Mouse (Mus musculus): ENCODE measurements at regions not wholly inside any gene's neighbourhood (a gene's known extent, or its start where the extent isn't known, plus 50 kb on each side); places are given as distances from the start of the nearest gene placed in this dataset.

- Histone ChIP-seq H3K27me3 (no peaks in the 10 kb centered on the region), H3K9ac (no peak overlapping the region), H3K9me3 (replicated peaks) (no peaks in the 10 kb centered on the region), H3K4me2 (no peak overlapping the region), H3K36me3 (replicated peaks) (no peaks in the 10 kb centered on the region), H3K4me1 (replicated peaks) (no peaks in the 10 kb centered on the region), H3K27ac (replicated peaks) (no peak overlapping the region), H3K4me3 (replicated peaks) (no peak overlapping the region)
- 42% methylated on average over 5 of the region's 5 CpGs for WGBS (ENCODE audit: insufficient replicate concordance)
- ATAC-seq (ENCODE audit: insufficient read depth), result 0 out of 2 replicates have a peak, but pooled peaks have one; percentile 25
Observed at GRCm38 (mm10) chr10:3630763-3631223, 90.8 kb downstream of the Iyd start.

DNA sequence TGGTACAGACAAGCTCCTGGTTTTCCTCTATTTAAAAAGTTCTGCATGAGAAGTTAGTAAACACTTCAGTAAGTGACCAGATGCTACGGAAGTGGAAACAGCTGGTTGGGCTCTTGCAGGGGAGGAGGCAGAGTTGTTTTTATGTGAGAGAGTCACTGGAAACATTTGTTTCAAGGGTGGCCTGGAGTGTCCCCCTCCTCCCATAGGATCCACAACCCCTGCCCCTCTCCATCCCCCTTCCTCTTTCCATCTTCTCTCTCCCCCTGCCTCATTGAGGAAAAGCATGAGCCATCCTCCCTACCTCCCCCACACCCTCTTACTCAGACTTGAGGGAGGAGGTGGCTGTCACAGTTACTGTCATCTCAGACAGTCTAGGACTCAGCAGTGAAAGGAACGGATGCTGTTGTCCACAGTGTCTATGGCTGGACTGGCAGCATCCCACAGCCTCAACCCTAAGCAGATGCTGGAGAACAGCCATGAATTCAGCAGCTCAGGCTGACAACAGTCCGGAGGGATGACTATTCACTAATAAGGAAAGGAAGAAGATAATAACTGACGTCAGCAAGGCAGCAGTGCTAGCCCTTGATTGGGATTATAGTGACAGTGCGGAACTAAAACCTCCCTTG lies 93.9 kb downstream of the Iyd start:
- H3K4me3 ChIP-seq (replicated peaks), result no peak overlapping the region
- H3K36me3 ChIP-seq (replicated peaks), result no peaks in the 10 kb centered on the region
- peak overlapping the region; percentile 43; the same call in 1 of the 2 replicates for H3K27ac ChIP-seq (replicated peaks)
- H3K4me1 ChIP-seq (replicated peaks), result no peaks in the 10 kb centered on the region
- WGBS (ENCODE audit: insufficient replicate concordance), result 22% methylated on average over 5 of the region's 5 CpGs
- H3K9ac ChIP-seq, result no peak overlapping the region
- no peaks in the 10 kb centered on the region for H3K27me3 ChIP-seq
- ATAC-seq (ENCODE audit: insufficient read depth), result no peak
- no peak overlapping the region for H3K4me2 ChIP-seq
- no peaks in the 10 kb centered on the region for H3K9me3 ChIP-seq (replicated peaks)

- no peak overlapping the region for H3K27ac ChIP-seq (replicated peaks)
- H3K4me1 ChIP-seq (replicated peaks), result no peaks in the 10 kb centered on the region; the same call in 1 of the 2 replicates
- H3K4me2 ChIP-seq, result no peak overlapping the region
- no peak for ATAC-seq (ENCODE audit: insufficient read depth)
- no peaks in the 10 kb centered on the region for H3K36me3 ChIP-seq (replicated peaks)
- 42% methylated on average over 5 of the region's 5 CpGs for WGBS (ENCODE audit: insufficient replicate concordance)
- no peaks in the 10 kb centered on the region for H3K9me3 ChIP-seq (replicated peaks)
- no peak overlapping the region for H3K4me3 ChIP-seq (replicated peaks)
- H3K9ac ChIP-seq, result no peak overlapping the region
- H3K27me3 ChIP-seq, result no peaks in the 10 kb centered on the region
Observed at GRCm38 (mm10) chr10:3644111-3644510, 96.1 kb upstream of the Plekhg1 start.

GRCm38 (mm10) chr10:3645030-3645429 lies 95.1 kb upstream of the Plekhg1 start:
- 46% methylated on average over 5 of the region's 5 CpGs for WGBS (ENCODE audit: insufficient replicate concordance)
- Histone ChIP-seq H3K27me3 (no peaks in the 10 kb centered on the region), H3K9me3 (replicated peaks) (no peaks in the 10 kb centered on the region), H3K9ac (no peak overlapping the region), H3K4me1 (replicated peaks) (no peaks in the 10 kb centered on the region; the same call in 1 of the 2 replicates), H3K4me3 (replicated peaks) (no peak overlapping the region), H3K36me3 (replicated peaks) (no peaks in the 10 kb centered on the region), H3K27ac (replicated peaks) (no peak overlapping the region), H3K4me2 (no peak overlapping the region)
- ATAC-seq (ENCODE audit: insufficient read depth), result no peak

- no peak for ATAC-seq (ENCODE audit: insufficient read depth)
- WGBS (ENCODE audit: insufficient replicate concordance), result 37% methylated on average over 6 of the region's 6 CpGs
- Histone ChIP-seq H3K36me3 (replicated peaks) (no peaks in the 10 kb centered on the region), H3K27ac (replicated peaks) (no peak overlapping the region), H3K4me3 (replicated peaks) (no peak overlapping the region), H3K4me1 (replicated peaks) (no peaks in the 10 kb centered on the region; the same call in 1 of the 2 replicates), H3K9me3 (replicated peaks) (no peaks in the 10 kb centered on the region), H3K9ac (no peak overlapping the region), H3K4me2 (no peak overlapping the region), H3K27me3 (no peaks in the 10 kb centered on the region)
Observed at GRCm38 (mm10) chr10:3646151-3646910, 93.8 kb upstream of the Plekhg1 start.

GRCm38 (mm10) chr10:3647811-3648731 lies 92.1 kb upstream of the Plekhg1 start:
- Histone ChIP-seq H3K9me3 (replicated peaks) (no peaks in the 10 kb centered on the region), H3K4me1 (replicated peaks) (no peaks in the 10 kb centered on the region; the same call in 1 of the 2 replicates), H3K9ac (no peak overlapping the region), H3K4me2 (no peak overlapping the region), H3K27ac (replicated peaks) (no peak overlapping the region), H3K36me3 (replicated peaks) (no peaks in the 10 kb centered on the region), H3K27me3 (no peaks in the 10 kb centered on the region), H3K4me3 (replicated peaks) (no peak overlapping the region)
- no peak for ATAC-seq (ENCODE audit: insufficient read depth)
- WGBS (ENCODE audit: insufficient replicate concordance), result 38% methylated on average over 7 of the region's 7 CpGs

DNA sequence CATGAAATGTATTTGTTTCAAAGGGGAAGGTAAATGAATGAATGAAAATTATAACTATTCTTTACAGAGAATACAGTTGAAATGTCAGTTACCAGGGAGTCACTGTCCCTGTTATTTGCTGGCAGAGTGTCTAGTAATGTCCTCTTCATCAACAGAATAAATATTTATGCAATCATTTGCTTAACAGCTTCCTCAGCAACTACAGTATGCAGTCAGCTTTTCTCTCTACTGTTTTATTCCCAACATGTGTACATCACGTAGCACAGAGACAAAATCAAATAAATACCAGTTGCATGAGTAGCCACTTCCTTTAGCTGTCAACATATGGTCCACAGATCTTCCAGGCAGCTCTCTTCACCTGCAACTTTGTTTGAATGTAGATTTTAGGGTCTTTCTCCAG lies 90.2 kb upstream of the Plekhg1 start:
- WGBS (ENCODE audit: insufficient replicate concordance), result 37% methylated on average over 1 of the region's 1 CpGs
- H3K36me3 ChIP-seq (replicated peaks), result no peaks in the 10 kb centered on the region
- H3K4me1 ChIP-seq (replicated peaks), result no peaks in the 10 kb centered on the region; the same call in 1 of the 2 replicates
- no peak overlapping the region for H3K27ac ChIP-seq (replicated peaks)
- no peak for ATAC-seq (ENCODE audit: insufficient read depth)
- H3K4me2 ChIP-seq, result no peak overlapping the region
- H3K9me3 ChIP-seq (replicated peaks), result no peaks in the 10 kb centered on the region
- H3K4me3 ChIP-seq (replicated peaks), result no peak overlapping the region
- no peak overlapping the region for H3K9ac ChIP-seq
- H3K27me3 ChIP-seq, result no peaks in the 10 kb centered on the region

GRCm38 (mm10) chr10:3650561-3650960 lies 89.6 kb upstream of the Plekhg1 start:
- H3K4me1 ChIP-seq (replicated peaks), result no peaks in the 10 kb centered on the region; the same call in 1 of the 2 replicates
- no peak overlapping the region for H3K27ac ChIP-seq (replicated peaks)
- no peak for ATAC-seq (ENCODE audit: insufficient read depth)
- no peak overlapping the region for H3K9ac ChIP-seq
- WGBS (ENCODE audit: insufficient replicate concordance), result 52% methylated on average over 6 of the region's 6 CpGs
- H3K4me2 ChIP-seq, result no peak overlapping the region
- no peaks in the 10 kb centered on the region for H3K9me3 ChIP-seq (replicated peaks)
- H3K27me3 ChIP-seq, result no peaks in the 10 kb centered on the region
- no peak overlapping the region for H3K4me3 ChIP-seq (replicated peaks)
- H3K36me3 ChIP-seq (replicated peaks), result no peaks in the 10 kb centered on the region

GRCm38 (mm10) chr10:3652522-3652921 lies 87.6 kb upstream of the Plekhg1 start:
- no peak overlapping the region for H3K4me2 ChIP-seq
- no peak overlapping the region for H3K4me3 ChIP-seq (replicated peaks)
- H3K36me3 ChIP-seq (replicated peaks), result no peaks in the 10 kb centered on the region
- whole genome bisulfite sequencing (ENCODE audit: insufficient replicate concordance), result 66% methylated on average over 3 of the region's 3 CpGs
- H3K27ac ChIP-seq (replicated peaks), result no peak overlapping the region
- no peaks in the 10 kb centered on the region for H3K9me3 ChIP-seq (replicated peaks)
- no peaks in the 10 kb centered on the region; the same call in 1 of the 2 replicates for H3K4me1 ChIP-seq (replicated peaks)
- H3K9ac ChIP-seq, result no peak overlapping the region
- H3K27me3 ChIP-seq, result no peaks in the 10 kb centered on the region
- ATAC-seq (ENCODE audit: insufficient read depth), result no peak

GRCm38 (mm10) chr10:3656081-3656480 lies 84.1 kb upstream of the Plekhg1 start:
- no peak overlapping the region for H3K27ac ChIP-seq (replicated peaks)
- no peaks in the 10 kb centered on the region for H3K9me3 ChIP-seq (replicated peaks)
- no peaks in the 10 kb centered on the region for H3K36me3 ChIP-seq (replicated peaks)
- H3K4me1 ChIP-seq (replicated peaks), result no peaks in the 10 kb centered on the region
- ATAC-seq (ENCODE audit: insufficient read depth), result no peak
- no peak overlapping the region for H3K4me2 ChIP-seq
- H3K4me3 ChIP-seq (replicated peaks), result no peak overlapping the region
- H3K27me3 ChIP-seq, result no peaks in the 10 kb centered on the region
- 55% methylated on average over 3 of the region's 3 CpGs for WGBS (ENCODE audit: insufficient replicate concordance)
- no peak overlapping the region for H3K9ac ChIP-seq

DNA sequence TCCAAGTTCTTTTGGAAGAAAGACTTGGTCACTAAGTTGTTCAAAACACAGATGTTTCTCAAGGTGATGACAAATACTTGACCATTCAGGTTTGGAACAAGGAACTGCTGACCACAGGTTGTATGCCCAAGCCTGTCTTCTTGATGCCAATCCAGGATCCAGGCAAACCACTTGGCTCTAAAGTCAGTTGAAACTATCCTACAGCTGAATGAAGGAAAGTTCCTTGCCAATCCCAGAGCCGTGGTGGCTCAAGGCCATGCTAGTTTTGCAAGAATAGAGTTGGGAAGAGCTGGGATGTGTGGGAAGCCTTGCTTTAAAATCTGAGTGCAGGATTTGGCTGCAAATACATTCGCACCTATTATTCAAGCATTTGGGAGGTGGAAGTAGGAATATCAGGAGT lies 78.0 kb upstream of the Plekhg1 start:
- Histone ChIP-seq H3K9me3 (replicated peaks) (no peaks in the 10 kb centered on the region), H3K27me3 (no peaks in the 10 kb centered on the region), H3K4me2 (no peak overlapping the region), H3K27ac (replicated peaks) (no peak overlapping the region), H3K9ac (no peak overlapping the region), H3K4me3 (replicated peaks) (no peak overlapping the region), H3K4me1 (replicated peaks) (no peaks in the 10 kb centered on the region), H3K36me3 (replicated peaks) (no peaks in the 10 kb centered on the region)
- ATAC-seq (ENCODE audit: insufficient read depth), result no peak
- 57% methylated on average over 2 of the region's 2 CpGs for WGBS (ENCODE audit: insufficient replicate concordance)
